Mouse (Mus musculus): ENCODE data around the gene Sctr. TPM values are rescaled to one million over a fixed set of nuclear protein-coding genes. Genes with fewer than 3 reads are reported as not detected.

The Sctr gene
- total and polyA plus RNA-seq, 2 experiments = not detected

GRCm38 (mm10) chr1:120007851-120008588 lies 1.3 kb downstream of the Sctr start:
- Histone ChIP-seq H3K27me3 (ENCODE audit: control insufficient read depth, insufficient read depth, low read length) (peaks cover 8% of the 10 kb centered on the region; the same call in 1 of the 2 replicates), H3K79me2 (ENCODE audit: control insufficient read depth, insufficient read depth, low read length) (no peaks in the 10 kb centered on the region), H3K9ac (ENCODE audit: low read depth, low read length) (no peak overlapping the region), H3K4me1 (ENCODE audit: control insufficient read depth, insufficient read depth, low read length) (no peaks in the 10 kb centered on the region), H3K4me3 (ENCODE audit: insufficient read depth, low read depth, low read length) (no peak overlapping the region), H3K36me3 (ENCODE audit: control insufficient read depth, insufficient read depth, low read length) (no peaks in the 10 kb centered on the region), H3K27ac (replicated peaks; ENCODE audit: insufficient read depth, low read depth, low read length) (no peak overlapping the region)
- DNase-seq (ENCODE audit: extremely low read depth, low read depth, low spot score) = no peak
- WGBS = 48% methylated on average over 11 of the region's 11 CpGs
- no peak for TF ChIP-seq POLR2A (IDR thresholded peaks at IDR 0.05; ENCODE audit: extremely low read depth, insufficient read depth, low read length)
- TF ChIP-seq CTCF (IDR thresholded peaks at IDR 0.05; ENCODE audit: low read depth, low read length) = no peak

- Histone ChIP-seq H3K27ac (replicated peaks; ENCODE audit: insufficient read depth, low read depth, low read length) (no peak overlapping the region), H3K4me1 (ENCODE audit: control insufficient read depth, insufficient read depth, low read length) (no peaks in the 10 kb centered on the region), H3K36me3 (ENCODE audit: control insufficient read depth, insufficient read depth, low read length) (no peaks in the 10 kb centered on the region), H3K4me3 (ENCODE audit: insufficient read depth, low read depth, low read length) (no peak overlapping the region), H3K79me2 (ENCODE audit: control insufficient read depth, insufficient read depth, low read length) (no peaks in the 10 kb centered on the region), H3K9ac (ENCODE audit: low read depth, low read length) (no peak overlapping the region), H3K27me3 (ENCODE audit: control insufficient read depth, insufficient read depth, low read length) (no peaks in the 10 kb centered on the region; the same call in 1 of the 2 replicates)
- no peak for TF ChIP-seq POLR2A (IDR thresholded peaks at IDR 0.05; ENCODE audit: extremely low read depth, insufficient read depth, low read length)
- TF ChIP-seq CTCF (IDR thresholded peaks at IDR 0.05; ENCODE audit: low read depth, low read length) = no peak
- DNase-seq (ENCODE audit: extremely low read depth, low read depth, low spot score) = no peak
- 88% methylated on average over 12 of the region's 12 CpGs for WGBS
Measured at GRCm38 (mm10) chr1:120012638-120013037, 5.9 kb downstream of the Sctr start.

DNA sequence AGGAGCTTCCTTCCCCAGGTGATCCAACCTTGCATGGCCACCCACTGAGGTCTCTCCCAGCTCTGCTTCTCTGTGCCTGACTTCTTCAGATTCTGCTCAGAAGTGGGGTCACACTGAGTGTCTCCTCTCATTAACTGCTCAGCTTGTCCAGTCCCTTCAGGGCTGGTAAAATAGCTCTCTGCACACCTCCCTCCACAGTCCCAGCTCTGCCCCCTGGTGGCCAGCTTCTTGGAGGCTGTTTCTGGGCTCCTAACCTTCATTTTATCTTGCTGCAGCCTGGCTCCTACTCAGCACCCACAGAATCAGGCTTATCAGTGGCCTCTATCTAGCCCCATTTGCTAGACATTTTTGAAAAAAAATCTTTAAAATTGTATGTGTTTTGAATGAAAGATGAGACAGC lies 6.4 kb downstream of the Sctr start:
- Histone ChIP-seq H3K79me2 (ENCODE audit: control insufficient read depth, insufficient read depth, low read length) (no peaks in the 10 kb centered on the region), H3K4me1 (ENCODE audit: control insufficient read depth, insufficient read depth, low read length) (no peaks in the 10 kb centered on the region), H3K27ac (replicated peaks; ENCODE audit: insufficient read depth, low read depth, low read length) (no peak overlapping the region), H3K36me3 (ENCODE audit: control insufficient read depth, insufficient read depth, low read length) (no peaks in the 10 kb centered on the region), H3K27me3 (ENCODE audit: control insufficient read depth, insufficient read depth, low read length) (no peaks in the 10 kb centered on the region), H3K9ac (ENCODE audit: low read depth, low read length) (no peak overlapping the region), H3K4me3 (ENCODE audit: insufficient read depth, low read depth, low read length) (no peak overlapping the region)
- no peak for DNase-seq (ENCODE audit: extremely low read depth, low read depth, low spot score)
- TF ChIP-seq POLR2A (IDR thresholded peaks at IDR 0.05; ENCODE audit: extremely low read depth, insufficient read depth, low read length) (no peak), CTCF (IDR thresholded peaks at IDR 0.05; ENCODE audit: low read depth, low read length) (peak; percentile 85)

GRCm38 (mm10) chr1:120016240-120016639 lies 9.5 kb downstream of the Sctr start:
- no peak overlapping the region for H3K27ac ChIP-seq (replicated peaks; ENCODE audit: insufficient read depth, low read depth, low read length)
- no peaks in the 10 kb centered on the region for H3K27me3 ChIP-seq (ENCODE audit: control insufficient read depth, insufficient read depth, low read length)
- WGBS = 91% methylated on average over 2 of the region's 2 CpGs
- no peak overlapping the region for H3K4me3 ChIP-seq (ENCODE audit: insufficient read depth, low read depth, low read length)
- no peak overlapping the region for H3K9ac ChIP-seq (ENCODE audit: low read depth, low read length)
- H3K79me2 ChIP-seq (ENCODE audit: control insufficient read depth, insufficient read depth, low read length) = no peaks in the 10 kb centered on the region
- H3K36me3 ChIP-seq (ENCODE audit: control insufficient read depth, insufficient read depth, low read length) = no peaks in the 10 kb centered on the region
- H3K4me1 ChIP-seq (ENCODE audit: control insufficient read depth, insufficient read depth, low read length) = no peaks in the 10 kb centered on the region
- TF ChIP-seq CTCF (IDR thresholded peaks at IDR 0.05; ENCODE audit: low read depth, low read length) (peak; percentile 16; the same call in 1 of the 2 replicates), POLR2A (IDR thresholded peaks at IDR 0.05; ENCODE audit: extremely low read depth, insufficient read depth, low read length) (no peak)
- DNase-seq (ENCODE audit: extremely low read depth, low read depth, low spot score) = peak; percentile 33

- Histone ChIP-seq H3K27ac (replicated peaks; ENCODE audit: insufficient read depth, low read depth, low read length) (no peak overlapping the region), H3K4me1 (ENCODE audit: control insufficient read depth, insufficient read depth, low read length) (no peaks in the 10 kb centered on the region), H3K9ac (ENCODE audit: low read depth, low read length) (no peak overlapping the region), H3K27me3 (ENCODE audit: control insufficient read depth, insufficient read depth, low read length) (no peaks in the 10 kb centered on the region), H3K79me2 (ENCODE audit: control insufficient read depth, insufficient read depth, low read length) (no peaks in the 10 kb centered on the region), H3K4me3 (ENCODE audit: insufficient read depth, low read depth, low read length) (no peak overlapping the region), H3K36me3 (ENCODE audit: control insufficient read depth, insufficient read depth, low read length) (no peaks in the 10 kb centered on the region)
- WGBS = 70% methylated on average over 3 of the region's 3 CpGs
- TF ChIP-seq CTCF (IDR thresholded peaks at IDR 0.05; ENCODE audit: low read depth, low read length) = no peak
- no peak for DNase-seq (ENCODE audit: extremely low read depth, low read depth, low spot score)
Measured at GRCm38 (mm10) chr1:120018900-120019299, 12.2 kb downstream of the Sctr start.

- WGBS = 81% methylated on average over 12 of the region's 12 CpGs
- no peak for TF ChIP-seq POLR2A (IDR thresholded peaks at IDR 0.05; ENCODE audit: extremely low read depth, insufficient read depth, low read length)
- no peak for TF ChIP-seq CTCF (IDR thresholded peaks at IDR 0.05; ENCODE audit: low read depth, low read length)
- H3K4me3 ChIP-seq (ENCODE audit: insufficient read depth, low read depth, low read length) = no peak overlapping the region
- no peaks in the 10 kb centered on the region for H3K36me3 ChIP-seq (ENCODE audit: control insufficient read depth, insufficient read depth, low read length)
- H3K27ac ChIP-seq (replicated peaks; ENCODE audit: insufficient read depth, low read depth, low read length) = no peak overlapping the region
- no peaks in the 10 kb centered on the region for H3K79me2 ChIP-seq (ENCODE audit: control insufficient read depth, insufficient read depth, low read length)
- DNase-seq (ENCODE audit: extremely low read depth, low read depth, low spot score) = no peak
- no peak overlapping the region for H3K9ac ChIP-seq (ENCODE audit: low read depth, low read length)
- no peaks in the 10 kb centered on the region for H3K4me1 ChIP-seq (ENCODE audit: control insufficient read depth, insufficient read depth, low read length)
- no peaks in the 10 kb centered on the region for H3K27me3 ChIP-seq (ENCODE audit: control insufficient read depth, insufficient read depth, low read length)
Measured at GRCm38 (mm10) chr1:120019428-120019827, 12.7 kb downstream of the Sctr start.
